Mouse (Mus musculus) olfactory bulb, adult 2 months (tissue): Measurements from ENCODE around the gene Zfp1. TPM values are rescaled to one million over a fixed set of nuclear protein-coding genes. Genes with fewer than 3 reads are reported as not detected.
A peak's percentile ranks its signal among the peaks of the same experiment; 100 is the strongest.

ENCODE experiments used
- H3K27ac ChIP-seq: fragments of 200-500 bp; 2 replicates; pipeline ENCODE4 v1.5.1; 2012; ENCODE audit warnings: low read depth, low read length; ENCODE audit not compliant: insufficient read depth
- H3K4me1 ChIP-seq: fragments of 200-500 bp; 2 replicates; pipeline ENCODE4 v1.6.1; 2012; ENCODE audit warnings: low read length; ENCODE audit not compliant: control insufficient read depth, insufficient read depth
- H3K4me3 ChIP-seq: fragments of 200-500 bp; 2 replicates; pipeline ENCODE4 v1.5.1; 2012; ENCODE audit warnings: mild to moderate bottlenecking, low read depth, low read length, moderate library complexity; ENCODE audit not compliant: insufficient read depth
- CTCF ChIP-seq: fragments of 200-500 bp; IDR thresholded peaks from 2 replicates; pipeline ENCODE4 v1.5.1; 2012; ENCODE audit warnings: low read depth, mild to moderate bottlenecking, low read length, moderate library complexity; ENCODE audit not compliant: insufficient read depth
- POLR2A ChIP-seq: fragments of 200-500 bp; IDR thresholded peaks from 2 replicates; pipeline ENCODE4 v1.6.1; 2012; ENCODE audit warnings: mild to moderate bottlenecking, low read depth, low read length, moderate library complexity; ENCODE audit not compliant: insufficient read depth
- WGBS: fragments of 180-500 bp; shearing (Covaris S2); methylation state at CpG from one replicate; pipeline ENCODE4 v1.1.7; 2018; 5-methylcytosine and 5-hydroxymethylcytosine counted together
- polyA plus RNA-seq: library from polyadenylated mRNA; stranded (reverse); fragments of >200 nt; gene quantifications from 2 replicates; pipeline ENCODE4 v1.2.4, GENCODE M21; 2012; ENCODE audit warnings: low replicate concordance; ENCODE audit not compliant: missing spikeins, insufficient read depth, insufficient read length

Gene Zfp1
- polyA plus RNA-seq, 1 experiment = not detected

DNA sequence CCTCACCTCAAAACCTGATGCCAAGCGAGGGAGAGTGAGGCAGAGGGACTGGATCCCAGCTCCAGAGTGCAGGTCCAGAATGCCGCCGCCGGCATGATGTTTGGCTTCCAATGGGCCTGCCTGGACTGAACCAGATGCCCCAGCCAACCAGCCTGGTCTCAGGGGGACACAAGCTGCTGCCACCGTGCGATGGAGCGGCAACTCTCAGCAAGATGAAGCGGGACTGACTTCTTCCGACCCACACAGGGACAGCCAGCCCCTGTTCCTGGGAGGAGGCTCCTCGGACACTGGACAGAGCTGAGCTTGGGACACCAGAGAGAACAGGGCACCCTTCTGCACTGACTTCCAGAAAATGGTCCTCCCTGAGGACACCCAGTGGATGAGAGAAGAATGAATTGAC lies 20.6 kb upstream of the Zfp1 start:
- TF ChIP-seq CTCF (no peak), POLR2A (no peak)
- Histone ChIP-seq H3K27ac (no peak overlapping the region), H3K4me3 (no peak overlapping the region), H3K4me1 (peaks cover 43% of the 10 kb centered on the region)
- WGBS = 71% methylated on average over 10 of the region's 10 CpGs

DNA sequence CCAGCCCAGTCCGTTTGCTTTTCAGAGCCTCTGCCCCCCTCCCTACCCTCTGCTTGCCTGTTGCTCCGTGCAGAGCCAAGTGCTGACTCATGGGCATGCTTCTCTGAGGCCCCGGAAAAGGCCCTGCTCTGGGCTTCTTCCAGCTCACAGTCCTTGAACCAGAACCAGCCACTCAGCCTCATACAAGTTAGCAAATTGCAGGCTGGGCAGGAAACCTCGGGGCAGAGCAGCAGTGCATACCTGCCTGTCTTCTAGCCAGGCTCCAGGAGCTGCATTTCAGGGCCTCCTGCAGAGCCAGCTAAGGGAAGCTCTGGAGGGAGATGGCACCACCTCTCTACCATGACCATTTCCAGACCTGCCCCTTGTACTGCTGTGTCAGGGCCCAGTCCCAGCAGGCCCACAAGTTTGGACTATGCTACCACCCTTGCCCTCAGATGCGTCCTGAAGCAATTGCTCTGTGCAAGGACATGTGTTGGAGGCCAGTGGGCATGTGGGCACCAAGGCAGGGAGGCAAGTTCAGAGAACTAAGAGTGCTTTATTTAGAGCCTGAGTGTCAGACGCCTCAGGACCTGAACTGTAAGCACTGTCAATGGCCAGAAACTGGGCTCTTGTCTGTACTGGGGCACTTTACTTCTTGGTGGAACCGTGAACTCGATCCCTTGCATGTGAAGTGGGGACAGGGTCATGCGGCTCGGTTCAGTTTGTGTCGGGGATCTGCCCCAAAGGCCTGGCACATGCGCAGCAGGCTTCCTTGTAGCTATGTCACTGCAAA lies 18.9 kb upstream of the Zfp1 start:
- 50% methylated on average over 12 of the region's 12 CpGs for WGBS
- TF ChIP-seq POLR2A (no peak), CTCF (no peak)
- Histone ChIP-seq H3K27ac (peak overlapping the region; percentile 66), H3K4me1 (peaks cover 43% of the 10 kb centered on the region), H3K4me3 (no peak overlapping the region)

DNA sequence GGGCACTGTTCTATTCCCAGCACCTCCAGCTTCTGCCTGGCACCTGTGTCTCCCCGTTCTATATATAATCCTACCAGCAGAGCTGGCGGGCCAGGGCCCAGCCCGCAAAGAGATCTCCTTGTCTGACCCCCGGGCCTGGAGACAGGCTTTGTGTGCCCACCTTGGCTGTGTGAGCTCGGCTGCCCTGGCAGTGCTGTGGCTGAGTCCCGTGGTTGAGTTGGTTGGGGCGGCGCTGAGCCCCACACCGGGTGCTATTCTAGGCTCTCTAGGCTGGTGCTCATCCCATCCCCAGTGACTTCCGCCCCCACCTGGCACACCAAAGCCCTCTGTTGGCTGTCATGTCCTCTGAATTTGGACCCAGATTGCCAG lies 18.4 kb upstream of the Zfp1 start:
- 46% methylated on average over 10 of the region's 10 CpGs for WGBS
- TF ChIP-seq POLR2A (no peak), CTCF (no peak)
- Histone ChIP-seq H3K4me1 (peaks cover 48% of the 10 kb centered on the region), H3K4me3 (no peak overlapping the region), H3K27ac (peak overlapping the region; percentile 66)

DNA sequence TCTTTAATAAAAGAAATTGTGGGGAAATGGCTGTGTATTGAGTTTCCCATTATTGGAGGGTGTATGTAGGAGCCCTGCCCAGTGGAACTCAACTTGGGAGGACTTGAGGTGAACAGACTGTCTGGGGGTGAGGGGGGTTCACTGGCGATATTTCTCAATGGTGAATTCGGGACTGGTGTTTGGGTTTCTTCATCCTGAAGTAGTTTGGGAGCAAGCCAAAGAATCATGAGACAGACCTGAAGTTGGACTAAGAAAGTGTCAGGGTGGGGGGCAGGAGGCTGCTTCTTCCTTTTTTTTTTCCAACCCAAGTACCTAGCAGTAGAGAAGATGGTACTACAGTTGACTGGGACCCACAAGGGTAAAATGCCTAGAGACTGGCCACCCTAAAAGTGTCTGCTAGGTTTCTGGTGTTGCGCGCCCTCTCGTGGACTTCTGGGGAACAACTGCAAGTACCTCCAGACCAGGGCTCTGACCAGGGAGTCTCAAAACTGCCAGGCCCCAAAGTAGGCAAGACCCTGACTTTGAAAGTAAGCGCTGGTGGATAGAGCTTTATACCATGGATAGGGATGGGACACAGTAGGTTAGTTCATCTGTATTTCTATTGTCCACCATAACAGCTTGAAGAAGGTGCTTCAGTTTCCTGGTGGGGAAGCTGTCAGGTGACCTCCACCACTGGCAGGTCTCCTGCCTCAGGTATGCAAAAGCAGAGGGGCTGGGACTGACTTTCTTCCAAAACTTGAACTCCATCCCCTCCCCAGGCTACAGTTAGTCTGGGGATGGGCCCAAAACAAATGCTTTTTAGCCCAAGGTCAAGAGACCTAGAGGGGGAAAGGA lies 17.3 kb upstream of the Zfp1 start:
- WGBS = 17% methylated on average over 6 of the region's 6 CpGs
- Histone ChIP-seq H3K27ac (peak overlapping the region; percentile 73), H3K4me1 (peaks cover 55% of the 10 kb centered on the region), H3K4me3 (no peak overlapping the region)
- no peak for TF ChIP-seq POLR2A
- TF ChIP-seq CTCF = peak; percentile 77

DNA sequence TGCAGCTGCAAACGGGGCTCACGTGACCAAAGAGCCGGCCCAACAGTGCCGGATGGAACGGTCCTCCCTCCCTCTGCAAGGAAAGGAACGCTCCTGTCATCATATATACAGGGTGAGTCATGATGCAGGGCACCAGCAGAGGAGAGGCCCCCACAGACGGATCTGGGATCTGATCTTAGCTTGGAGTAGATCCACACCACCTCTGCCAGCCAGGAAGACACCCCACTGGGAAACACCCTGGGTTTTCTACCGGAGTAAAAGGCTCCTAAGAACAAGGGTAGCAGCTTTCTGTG lies 16.7 kb upstream of the Zfp1 start:
- TF ChIP-seq CTCF (no peak), POLR2A (no peak)
- no peak overlapping the region for H3K4me3 ChIP-seq
- WGBS = 23% methylated on average over 8 of the region's 8 CpGs
- no peak overlapping the region; the same call in 1 of the 2 replicates for H3K27ac ChIP-seq
- H3K4me1 ChIP-seq = peaks cover 55% of the 10 kb centered on the region

DNA sequence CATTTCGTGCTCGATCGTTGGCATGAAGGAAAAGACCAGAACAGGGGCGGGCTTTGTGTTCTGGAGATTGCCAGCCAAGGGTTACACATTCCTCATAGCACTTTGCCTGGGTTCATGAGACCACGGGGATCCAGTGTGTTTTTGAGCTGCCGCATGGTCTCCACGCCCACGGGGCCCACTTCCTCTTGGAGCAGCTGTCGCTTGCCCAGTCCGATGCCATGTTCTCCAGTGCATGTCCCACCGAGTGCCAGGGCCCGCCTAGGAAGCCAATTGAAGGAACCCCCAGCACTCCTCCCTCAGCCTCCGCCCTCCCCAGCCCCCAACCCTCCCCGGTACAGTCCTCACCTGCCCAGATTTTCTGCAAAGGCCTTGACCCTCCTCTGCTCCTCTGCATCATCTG lies 16.3 kb upstream of the Zfp1 start:
- no peak overlapping the region for H3K4me3 ChIP-seq
- WGBS = 78% methylated on average over 14 of the region's 14 CpGs
- H3K4me1 ChIP-seq = peaks cover 51% of the 10 kb centered on the region
- no peak for TF ChIP-seq POLR2A
- TF ChIP-seq CTCF = no peak
- no peak overlapping the region for H3K27ac ChIP-seq

DNA sequence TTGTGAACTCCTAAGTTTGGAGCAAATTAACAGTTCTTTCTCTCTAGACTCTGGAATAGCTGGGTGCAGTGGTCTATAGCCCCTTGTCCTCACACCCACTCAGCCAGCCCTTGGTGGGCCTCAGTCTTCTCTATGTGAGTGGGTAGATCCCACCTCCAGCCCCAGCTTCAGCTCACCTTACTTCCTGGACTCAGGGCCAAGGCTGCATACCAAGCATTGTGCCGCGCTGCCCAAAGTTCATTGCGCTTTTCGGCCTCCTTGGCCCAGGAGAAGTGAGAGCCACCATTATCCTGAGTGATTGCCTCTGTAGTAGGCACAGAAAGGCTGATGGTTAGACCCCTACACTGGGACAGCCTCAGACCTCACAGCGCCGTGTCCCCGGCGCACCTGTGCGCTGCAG lies 15.3 kb upstream of the Zfp1 start:
- H3K4me1 ChIP-seq = peaks cover 46% of the 10 kb centered on the region
- no peak for TF ChIP-seq POLR2A
- no peak for TF ChIP-seq CTCF
- WGBS = 99% methylated on average over 9 of the region's 9 CpGs

DNA sequence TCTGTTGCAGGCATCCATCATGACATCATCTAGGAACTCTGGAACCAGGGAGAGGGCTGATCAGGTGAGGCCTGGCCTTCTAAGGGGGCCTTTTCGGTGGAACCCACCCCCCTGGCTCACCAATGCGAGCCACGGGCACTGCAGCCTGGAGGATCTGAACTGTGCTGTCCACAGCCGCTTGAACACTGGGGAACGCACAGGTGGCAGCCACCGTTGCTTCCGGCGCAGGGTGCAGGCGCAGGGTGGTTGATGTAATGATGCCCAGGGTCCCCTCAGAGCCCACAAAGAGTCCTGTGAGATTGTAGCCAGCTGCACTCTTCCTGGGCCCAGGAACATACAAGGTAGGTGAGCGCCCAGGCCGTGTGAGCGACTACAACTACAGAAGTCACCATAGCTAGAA lies 14.8 kb upstream of the Zfp1 start:
- TF ChIP-seq POLR2A (no peak), CTCF (no peak)
- Histone ChIP-seq H3K4me1 (peaks cover 46% of the 10 kb centered on the region), H3K27ac (no peak overlapping the region), H3K4me3 (no peak overlapping the region)
- 96% methylated on average over 12 of the region's 12 CpGs for WGBS

More for the DNA sequence above, 15.3 kb upstream of the Zfp1 start:
- H3K4me3 ChIP-seq = no peak overlapping the region
- H3K27ac ChIP-seq = no peak overlapping the region

DNA sequence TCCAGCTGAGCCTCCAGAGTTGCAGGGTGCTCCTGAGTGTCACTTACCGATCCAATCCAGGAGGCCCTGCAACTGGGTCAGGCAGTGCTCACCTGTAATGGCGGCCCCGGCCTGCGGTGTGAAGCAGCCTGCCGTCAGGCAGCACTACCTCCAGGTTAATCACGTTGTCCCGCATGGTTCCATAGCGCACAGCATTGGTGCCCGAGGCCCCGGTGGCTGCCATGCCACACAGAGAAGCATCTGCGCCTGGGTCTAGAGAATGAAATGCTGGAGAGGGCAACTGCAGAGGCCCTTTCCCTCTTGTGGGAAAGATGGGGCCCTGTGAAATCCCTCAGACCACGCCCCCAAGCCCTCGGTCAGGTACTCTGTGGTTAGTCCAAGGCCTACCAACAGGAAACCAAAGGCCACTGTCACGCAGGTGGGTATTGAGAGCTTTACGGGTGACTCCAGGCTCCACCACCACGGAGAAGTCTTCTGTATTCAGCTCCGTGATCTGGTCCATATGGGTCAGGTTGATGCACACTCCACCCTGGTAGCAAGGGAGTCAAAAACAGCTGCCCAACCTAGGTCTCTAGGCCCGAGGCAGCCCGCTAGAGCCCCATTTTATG lies 14.2 kb upstream of the Zfp1 start:
- Histone ChIP-seq H3K4me1 (peaks cover 42% of the 10 kb centered on the region), H3K27ac (no peak overlapping the region), H3K4me3 (no peak overlapping the region)
- WGBS = 91% methylated on average over 19 of the region's 19 CpGs
- TF ChIP-seq CTCF (no peak), POLR2A (no peak)
